Mouse (Mus musculus): ENCODE results near the gene Cenps.
A peak's percentile ranks its signal among the peaks of the same experiment; 100 is the strongest.
"Not testable (repeated sequence)": the region's sequence is repeated elsewhere in the genome, so short reads cannot be mapped to it uniquely, and the experiment has no call there.

The Cenps gene

GRCm38 (mm10) chr4:149136982-149137770, at the start of gene Cenps:
Cenps (minus strand) TSS chr4:149137629.
- DNase-seq (ENCODE audit: extremely low read depth, low read depth), result peak; percentile 56

GRCm38 (mm10) chr4:149182755-149183154, 45.3 kb upstream of the Cenps start:
- DNase-seq (ENCODE audit: extremely low read depth, low read depth), result no peak

- DNase-seq (ENCODE audit: extremely low read depth, low read depth), result no peak
Observed at GRCm38 (mm10) chr4:149182192-149182591, 44.8 kb upstream of the Cenps start.

- DNase-seq (ENCODE audit: extremely low read depth, low read depth), result no peak
Observed at GRCm38 (mm10) chr4:149179573-149179972, 42.1 kb upstream of the Cenps start.

- DNase-seq (ENCODE audit: extremely low read depth, low read depth), result no peak
Observed at GRCm38 (mm10) chr4:149179160-149179559, 41.7 kb upstream of the Cenps start.

- DNase-seq (ENCODE audit: extremely low read depth, low read depth), result no peak
Observed at GRCm38 (mm10) chr4:149178328-149178727, 40.9 kb upstream of the Cenps start.

GRCm38 (mm10) chr4:149177046-149177445, 39.6 kb upstream of the Cenps start:
- DNase-seq (ENCODE audit: extremely low read depth, low read depth), result no peak

GRCm38 (mm10) chr4:149176645-149177044, 39.2 kb upstream of the Cenps start:
- no peak for DNase-seq (ENCODE audit: extremely low read depth, low read depth)

- no peak for DNase-seq (ENCODE audit: extremely low read depth, low read depth)
Observed at GRCm38 (mm10) chr4:149173661-149174060, 36.2 kb upstream of the Cenps start.

- DNase-seq (ENCODE audit: extremely low read depth, low read depth), result no peak
Observed at GRCm38 (mm10) chr4:149172666-149173065, 35.2 kb upstream of the Cenps start.

GRCm38 (mm10) chr4:149172083-149172482, 34.7 kb upstream of the Cenps start:
- DNase-seq (ENCODE audit: extremely low read depth, low read depth), result no peak

GRCm38 (mm10) chr4:149171581-149171981, 34.2 kb upstream of the Cenps start:
- DNase-seq (ENCODE audit: extremely low read depth, low read depth), result no peak

- peak; percentile 65 for DNase-seq (ENCODE audit: extremely low read depth, low read depth)
Observed at GRCm38 (mm10) chr4:149170394-149170931, 33.0 kb upstream of the Cenps start.

- not testable (repeated sequence) for DNase-seq (ENCODE audit: extremely low read depth, low read depth)
Observed at GRCm38 (mm10) chr4:149169926-149170325, 32.5 kb upstream of the Cenps start.

- DNase-seq (ENCODE audit: extremely low read depth, low read depth), result no peak
Observed at GRCm38 (mm10) chr4:149168016-149168415, 30.6 kb upstream of the Cenps start.

- DNase-seq (ENCODE audit: extremely low read depth, low read depth), result no peak
Observed at GRCm38 (mm10) chr4:149166957-149167611, 29.7 kb upstream of the Cenps start.

- peak; percentile 91 for DNase-seq (ENCODE audit: extremely low read depth, low read depth)
Observed at GRCm38 (mm10) chr4:149166215-149166946, 29.0 kb upstream of the Cenps start, which contains the start of gene Pgd. Pgd (minus strand) TSS chr4:149166771.

- no peak for DNase-seq (ENCODE audit: extremely low read depth, low read depth)
Observed at GRCm38 (mm10) chr4:149164150-149164549, 26.7 kb upstream of the Cenps start.

- no peak for DNase-seq (ENCODE audit: extremely low read depth, low read depth)
Observed at GRCm38 (mm10) chr4:149163196-149163595, 25.8 kb upstream of the Cenps start.

GRCm38 (mm10) chr4:149161166-149161565, 23.7 kb upstream of the Cenps start:
- no peak for DNase-seq (ENCODE audit: extremely low read depth, low read depth)

GRCm38 (mm10) chr4:149159891-149160290, 22.5 kb upstream of the Cenps start:
- DNase-seq (ENCODE audit: extremely low read depth, low read depth), result no peak

- DNase-seq (ENCODE audit: extremely low read depth, low read depth), result no peak
Observed at GRCm38 (mm10) chr4:149159203-149159602, 21.8 kb upstream of the Cenps start.

Data from MEL-GATA-1-ER (cell line).